Mouse (Mus musculus): Measurements from ENCODE around the gene Pou2f1. TPM values are rescaled to one million over a fixed set of nuclear protein-coding genes. Genes with fewer than 3 reads are reported as not detected.

Gene Pou2f1
- total and polyA plus RNA-seq, 2 experiments from 2014 or later = 13.9 to 29.6 TPM

DNA sequence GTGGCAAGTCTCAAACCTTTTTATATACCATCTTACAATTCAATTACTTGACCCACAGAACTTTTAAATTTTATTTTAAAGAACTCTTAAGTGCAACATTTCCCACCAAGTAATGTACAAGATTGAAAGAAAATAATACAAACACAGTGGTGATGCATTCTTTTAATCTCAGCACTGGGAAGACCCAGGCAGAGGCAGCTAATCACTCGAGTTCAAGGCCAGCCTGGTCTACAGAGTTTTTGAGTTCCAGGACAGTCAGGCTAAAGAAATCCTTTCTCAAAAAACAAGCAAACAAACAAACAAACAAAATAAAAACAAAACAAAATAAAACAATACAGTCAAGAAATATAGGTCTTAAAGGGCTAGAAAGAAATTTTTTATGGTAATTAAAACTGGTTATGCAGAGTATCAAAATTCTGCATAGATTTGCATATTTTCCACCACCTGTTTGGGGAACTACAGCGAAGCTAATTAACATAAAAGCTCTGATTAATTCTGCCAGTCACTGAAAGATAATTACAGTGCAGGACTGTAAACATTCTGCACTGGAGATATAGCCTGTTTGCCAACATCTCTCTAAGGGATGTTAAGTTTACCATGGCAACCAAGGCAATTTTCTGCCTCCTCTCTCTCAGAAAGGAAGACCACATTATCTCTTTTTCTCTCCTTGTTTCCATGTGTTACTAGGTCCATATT is 88.6 kb downstream of the Pou2f1 start:
- Histone ChIP-seq H3K27ac (0 out of 2 replicates have a peak overlapping the region, but pooled peaks have one; percentile 8), H3K4me3 (ENCODE audit: low read length) (no peak overlapping the region), H3K4me1 (ENCODE audit: insufficient read depth, low read length) (no peaks in the 10 kb centered on the region; the same call in 1 of the 2 replicates), H3K4me2 (ENCODE audit: low read depth, low read length) (no peak overlapping the region), H3K9me3 (ENCODE audit: low read length) (no peaks in the 10 kb centered on the region), H3K36me3 (ENCODE audit: insufficient read depth, low read length) (peaks cover under 1% of the 10 kb centered on the region; the same call in 1 of the 2 replicates), H3K27me3 (ENCODE audit: insufficient read depth, low read length) (no peaks in the 10 kb centered on the region), H3K9ac (replicated peaks; ENCODE audit: low read length) (no peak overlapping the region)
- WGBS = 38% methylated on average over 2 of the region's 2 CpGs
- DNase-seq (ENCODE audit: low spot score) = peak; percentile 66
- ATAC-seq = peak; percentile 73
- no peak for TF ChIP-seq CTCF (IDR thresholded peaks at IDR 0.05; ENCODE audit: low read depth)

DNA sequence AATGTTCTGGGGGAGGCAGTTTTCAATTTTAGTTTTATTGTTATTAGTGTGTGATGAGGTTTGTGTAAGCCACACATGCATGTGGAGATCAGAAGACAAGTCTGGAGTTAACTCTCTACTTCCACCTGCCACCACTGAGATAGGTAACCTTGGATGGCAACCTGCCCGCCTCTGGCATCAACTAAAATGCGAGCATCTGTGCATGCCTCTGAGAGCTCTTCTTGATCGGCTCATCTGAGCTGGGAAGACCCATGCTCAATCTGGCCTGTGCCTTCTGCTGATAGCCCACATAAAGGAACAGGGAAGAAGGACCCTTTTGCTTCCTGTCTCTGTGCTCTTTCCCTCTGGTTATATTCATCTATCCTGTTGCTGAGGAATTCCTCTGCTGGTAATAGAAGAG is 93.0 kb downstream of the Pou2f1 start:
- no peak overlapping the region for H3K4me3 ChIP-seq (ENCODE audit: low read length)
- no peak for TF ChIP-seq CTCF (IDR thresholded peaks at IDR 0.05; ENCODE audit: low read depth)
- peaks cover 12% of the 10 kb centered on the region; the same call in 1 of the 2 replicates for H3K36me3 ChIP-seq (ENCODE audit: insufficient read depth, low read length)
- H3K27ac ChIP-seq = no peak overlapping the region
- peak; percentile 12 for DNase-seq (ENCODE audit: low spot score)
- 61% methylated on average over 3 of the region's 3 CpGs for WGBS
- no peaks in the 10 kb centered on the region for H3K9me3 ChIP-seq (ENCODE audit: low read length)
- no peaks in the 10 kb centered on the region; the same call in 1 of the 2 replicates for H3K4me1 ChIP-seq (ENCODE audit: insufficient read depth, low read length)
- no peak for ATAC-seq
- H3K27me3 ChIP-seq (ENCODE audit: insufficient read depth, low read length) = no peaks in the 10 kb centered on the region
- no peak overlapping the region for H3K4me2 ChIP-seq (ENCODE audit: low read depth, low read length)
- H3K9ac ChIP-seq (replicated peaks; ENCODE audit: low read length) = no peak overlapping the region

DNA sequence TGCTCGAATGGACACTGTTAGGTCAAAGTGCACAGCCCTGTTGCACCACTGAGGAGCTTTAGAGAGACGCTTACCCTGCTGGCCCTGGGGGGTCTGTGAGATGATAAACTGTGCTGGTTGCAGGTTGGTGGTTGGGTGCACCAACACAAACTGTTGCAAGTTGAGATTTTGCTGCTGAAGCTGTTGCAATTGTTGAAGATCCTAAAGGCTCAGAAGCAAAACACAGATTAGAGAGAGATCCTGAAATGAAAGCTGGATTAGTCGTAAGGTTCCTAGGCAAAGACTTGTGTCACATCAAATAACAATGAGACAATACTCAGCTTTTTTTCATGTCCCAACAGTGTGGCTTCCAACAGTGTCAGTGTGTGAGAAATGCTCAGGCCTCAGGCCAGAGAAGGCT is 93.7 kb downstream of the Pou2f1 start:
- Histone ChIP-seq H3K9ac (replicated peaks; ENCODE audit: low read length) (no peak overlapping the region), H3K36me3 (ENCODE audit: insufficient read depth, low read length) (peaks cover 12% of the 10 kb centered on the region; the same call in 1 of the 2 replicates), H3K27ac (no peak overlapping the region), H3K4me1 (ENCODE audit: insufficient read depth, low read length) (no peaks in the 10 kb centered on the region), H3K27me3 (ENCODE audit: insufficient read depth, low read length) (no peaks in the 10 kb centered on the region), H3K9me3 (ENCODE audit: low read length) (no peaks in the 10 kb centered on the region), H3K4me3 (ENCODE audit: low read length) (no peak overlapping the region), H3K4me2 (ENCODE audit: low read depth, low read length) (no peak overlapping the region)
- TF ChIP-seq CTCF (IDR thresholded peaks at IDR 0.05; ENCODE audit: low read depth) = no peak
- 71% methylated on average over 3 of the region's 3 CpGs for WGBS
- ATAC-seq (no peak), DNase-seq (ENCODE audit: low spot score) (no peak)

DNA sequence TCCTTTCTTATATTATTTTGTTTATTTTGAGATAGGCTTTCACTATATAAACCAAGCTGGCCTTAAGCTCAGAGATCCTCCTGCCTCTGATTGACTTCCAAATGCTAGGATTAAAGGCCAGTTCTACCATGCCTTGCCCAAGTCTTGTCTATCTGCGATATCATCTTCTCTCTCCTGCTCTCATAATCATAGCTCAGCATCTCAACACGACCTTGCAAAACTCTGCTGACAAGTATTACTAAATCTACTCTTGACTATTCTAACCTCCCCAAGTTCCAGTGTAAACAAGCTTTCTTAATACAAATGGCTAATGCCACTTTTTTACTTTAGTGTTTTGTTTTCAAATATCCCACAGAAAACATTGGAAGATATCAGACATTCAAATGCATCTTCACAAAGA is 94.3 kb downstream of the Pou2f1 start:
- Histone ChIP-seq H3K4me3 (ENCODE audit: low read length) (no peak overlapping the region), H3K4me1 (ENCODE audit: insufficient read depth, low read length) (no peaks in the 10 kb centered on the region), H3K27ac (no peak overlapping the region), H3K27me3 (ENCODE audit: insufficient read depth, low read length) (no peaks in the 10 kb centered on the region), H3K36me3 (ENCODE audit: insufficient read depth, low read length) (peaks cover 12% of the 10 kb centered on the region; the same call in 1 of the 2 replicates), H3K4me2 (ENCODE audit: low read depth, low read length) (no peak overlapping the region), H3K9ac (replicated peaks; ENCODE audit: low read length) (no peak overlapping the region), H3K9me3 (ENCODE audit: low read length) (no peaks in the 10 kb centered on the region)
- ATAC-seq (no peak), DNase-seq (ENCODE audit: low spot score) (no peak)
- TF ChIP-seq CTCF (IDR thresholded peaks at IDR 0.05; ENCODE audit: low read depth) = no peak
- 93% methylated on average over 2 of the region's 2 CpGs for WGBS

DNA sequence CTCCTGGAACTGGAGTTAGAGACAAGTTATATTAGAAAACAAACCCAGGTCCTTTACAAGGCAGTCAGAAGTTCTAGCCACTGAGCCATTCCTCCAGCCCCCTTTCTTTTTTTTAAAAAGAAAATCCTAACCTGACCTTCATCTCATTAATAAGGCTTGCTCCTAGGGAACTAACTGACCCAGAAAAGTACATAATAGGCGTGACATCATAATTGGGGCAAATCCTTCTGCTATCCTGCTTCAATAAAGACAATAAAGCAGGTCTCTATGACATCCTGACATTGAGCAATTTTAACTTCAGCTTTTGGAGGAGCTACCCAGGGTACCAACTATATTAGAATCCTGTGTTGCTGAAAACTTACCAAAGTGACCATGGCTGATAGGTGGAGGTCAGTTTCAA is 98.9 kb downstream of the Pou2f1 start:
- no peak for TF ChIP-seq CTCF (IDR thresholded peaks at IDR 0.05; ENCODE audit: low read depth)
- Histone ChIP-seq H3K9me3 (ENCODE audit: low read length) (no peaks in the 10 kb centered on the region), H3K27me3 (ENCODE audit: insufficient read depth, low read length) (no peaks in the 10 kb centered on the region), H3K4me1 (ENCODE audit: insufficient read depth, low read length) (no peaks in the 10 kb centered on the region), H3K9ac (replicated peaks; ENCODE audit: low read length) (no peak overlapping the region), H3K27ac (no peak overlapping the region), H3K36me3 (ENCODE audit: insufficient read depth, low read length) (peaks cover 14% of the 10 kb centered on the region), H3K4me2 (ENCODE audit: low read depth, low read length) (no peak overlapping the region), H3K4me3 (ENCODE audit: low read length) (no peak overlapping the region)
- WGBS = 60% methylated on average over 1 of the region's 1 CpGs
- DNase-seq (ENCODE audit: low spot score) (no peak), ATAC-seq (no peak)

DNA sequence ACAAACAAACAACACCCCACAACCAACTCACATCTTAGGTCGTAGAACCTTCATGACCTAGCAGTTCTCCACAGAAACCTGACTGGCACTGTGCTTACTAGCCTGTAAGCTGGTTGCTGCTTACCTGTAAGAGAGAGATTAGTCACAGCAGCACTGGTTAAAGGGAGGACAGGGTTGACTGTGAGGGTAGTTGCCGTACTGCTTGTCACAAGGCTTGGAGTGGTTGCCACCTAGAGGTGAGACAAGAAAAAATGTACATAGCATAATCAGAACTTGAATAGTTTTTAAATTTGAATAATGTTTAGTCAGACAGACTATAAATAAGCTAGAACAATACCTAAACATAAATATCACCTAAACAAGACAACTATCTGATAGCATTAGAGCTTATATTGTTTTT is 110.8 kb downstream of the Pou2f1 start:
- TF ChIP-seq CTCF (IDR thresholded peaks at IDR 0.05; ENCODE audit: low read depth) = peak; percentile 52
- H3K36me3 ChIP-seq (ENCODE audit: insufficient read depth, low read length) = peaks cover 36% of the 10 kb centered on the region
- H3K9ac ChIP-seq (replicated peaks; ENCODE audit: low read length) = no peak overlapping the region
- ATAC-seq (no peak), DNase-seq (ENCODE audit: low spot score) (no peak)
- H3K9me3 ChIP-seq (ENCODE audit: low read length) = no peaks in the 10 kb centered on the region
- no peaks in the 10 kb centered on the region for H3K4me1 ChIP-seq (ENCODE audit: insufficient read depth, low read length)
- H3K27ac ChIP-seq = no peak overlapping the region
- H3K4me3 ChIP-seq (ENCODE audit: low read length) = no peak overlapping the region
- H3K4me2 ChIP-seq (ENCODE audit: low read depth, low read length) = no peak overlapping the region
- WGBS = 84% methylated on average over 2 of the region's 2 CpGs
- no peaks in the 10 kb centered on the region for H3K27me3 ChIP-seq (ENCODE audit: insufficient read depth, low read length)
